Mouse (Mus musculus) midbrain, embryonic 11.5 days (tissue): ENCODE measurements around the gene Gm29609. TPM values are rescaled to one million over a fixed set of nuclear protein-coding genes. Genes with fewer than 3 reads are reported as not detected.
A peak's percentile ranks its signal among the peaks of the same experiment; 100 is the strongest.

Source experiments
- ATAC-seq: fragments of 200-750 bp; cut with Nextera tagmentation; 2 replicates; pipeline ENCODE4 v1.8.0; 2017; ENCODE audit warnings: moderate TSS enrichment, moderate library complexity; ENCODE audit not compliant: low FRiP score
- DNase-seq: peaks from one replicate; pipeline ENCODE4 v3.0.0; 2015; ENCODE audit warnings: low spot score; ENCODE audit errors: missing footprints
- H3K27ac ChIP-seq: fragments of 300-500 bp; sonication (generic); 2 replicates; pipeline ENCODE4 v1.5.1; 2014; ENCODE audit warnings: low read depth, low read length
- H3K27me3 ChIP-seq: fragments of 300-500 bp; sonication (generic); 2 replicates; pipeline ENCODE4 v1.6.1; 2014; ENCODE audit warnings: mild to moderate bottlenecking, low read length, moderate library complexity, mixed read lengths; ENCODE audit not compliant: control insufficient read depth, insufficient read depth
- H3K36me3 ChIP-seq: fragments of 300-500 bp; sonication (generic); 2 replicates; pipeline ENCODE4 v1.6.1; 2014; ENCODE audit warnings: mild to moderate bottlenecking, low read length, moderate library complexity, mixed read lengths; ENCODE audit not compliant: control insufficient read depth, insufficient read depth
- H3K4me1 ChIP-seq: fragments of 300-500 bp; sonication (generic); 2 replicates; pipeline ENCODE4 v1.6.1; 2014; ENCODE audit warnings: low read length; ENCODE audit not compliant: control insufficient read depth, insufficient read depth
- H3K4me2 ChIP-seq: fragments of 300-500 bp; sonication (generic); 2 replicates; pipeline ENCODE4 v1.6.1; 2014; ENCODE audit warnings: mild to moderate bottlenecking, moderate library complexity
- H3K4me3 ChIP-seq: fragments of 300-500 bp; sonication (generic); 2 replicates; pipeline ENCODE4 v1.5.1; 2014; ENCODE audit warnings: low read depth, low read length
- H3K9ac ChIP-seq: fragments of 300-500 bp; sonication (generic); 2 replicates; pipeline ENCODE4 v1.6.1; 2014; ENCODE audit warnings: low read length
- H3K9me3 ChIP-seq: fragments of 300-500 bp; sonication (generic); 2 replicates; pipeline ENCODE4 v1.6.1; 2016; ENCODE audit warnings: low read length; ENCODE audit not compliant: control insufficient read depth
- WGBS: fragments of 180-500 bp; shearing (Covaris S2); extraction: QIAGEN DNeasy Blood & Tissue Kit; methylation state at CpG from one replicate; pipeline ENCODE4 v1.1.7; 2014; 5-methylcytosine and 5-hydroxymethylcytosine counted together
- polyA plus RNA-seq: library from polyadenylated mRNA; unstranded; fragments of >200 nt; fragmentation: Nextera tagmentation; extraction: Ambion mirVana; gene quantifications from 2 replicates; pipeline ENCODE4 v1.2.1, GENCODE M21; 2014

Gene Gm29609
- polyA plus RNA-seq, 1 experiment from 2014 or later = 0.78 TPM

DNA sequence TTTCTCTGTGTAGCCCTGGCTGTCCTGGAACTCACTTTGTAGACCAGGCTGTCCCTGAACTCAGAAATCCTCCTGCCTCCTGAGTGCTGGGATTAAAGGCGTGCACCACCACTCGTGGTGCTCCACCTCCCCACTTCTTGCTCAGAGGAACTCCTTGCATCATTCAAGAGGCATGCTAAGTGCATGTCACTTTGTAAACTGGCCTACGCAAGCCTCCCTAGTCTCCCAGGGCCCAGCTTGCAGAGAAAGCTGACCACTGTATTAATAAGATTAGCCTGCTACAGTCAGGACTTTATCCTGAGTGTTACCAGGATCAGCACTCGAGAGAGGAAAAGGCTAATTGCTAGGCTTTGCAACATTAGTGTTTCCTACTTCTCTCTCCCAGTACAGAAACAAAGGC lies 11.1 kb downstream of the Gm29609 start:
- Histone ChIP-seq H3K9me3 (no peaks in the 10 kb centered on the region), H3K4me2 (no peak overlapping the region), H3K4me3 (no peak overlapping the region), H3K27ac (no peak overlapping the region), H3K36me3 (peaks cover 57% of the 10 kb centered on the region), H3K27me3 (no peaks in the 10 kb centered on the region), H3K9ac (no peak overlapping the region), H3K4me1 (no peaks in the 10 kb centered on the region)
- DNase-seq (no peak), ATAC-seq (no peak)
- 95% methylated on average over 4 of the region's 4 CpGs for WGBS

GRCm38 (mm10) chr5:31164878-31165277 lies 14.8 kb downstream of the Gm29609 start:
- Histone ChIP-seq H3K4me1 (no peaks in the 10 kb centered on the region), H3K27me3 (no peaks in the 10 kb centered on the region), H3K27ac (no peak overlapping the region), H3K9me3 (no peaks in the 10 kb centered on the region), H3K4me2 (no peak overlapping the region), H3K4me3 (no peak overlapping the region), H3K36me3 (peaks cover 43% of the 10 kb centered on the region), H3K9ac (no peak overlapping the region)
- ATAC-seq = no peak
- WGBS = 92% methylated on average over 1 of the region's 1 CpGs
- no peak for DNase-seq

DNA sequence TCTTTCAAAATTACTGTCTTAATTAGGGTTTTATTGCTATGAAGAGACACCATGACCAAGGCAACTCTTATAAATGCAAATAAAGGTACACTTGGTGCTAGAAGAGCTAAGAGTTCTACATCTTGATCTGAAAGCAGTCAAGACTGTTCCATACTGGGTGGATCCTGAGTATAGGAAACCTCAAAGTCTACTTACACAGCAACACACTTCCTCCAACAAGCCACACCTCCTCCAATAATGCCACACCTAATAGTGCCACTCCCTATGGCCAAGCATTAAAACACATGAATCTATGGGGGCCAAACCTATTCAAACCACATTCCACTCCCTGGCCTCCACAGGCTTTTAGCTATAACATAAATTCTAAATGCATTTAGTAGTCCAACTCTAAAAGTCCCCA lies 17.2 kb downstream of the Gm29609 start:
- Histone ChIP-seq H3K9me3 (no peaks in the 10 kb centered on the region), H3K4me3 (no peak overlapping the region), H3K27ac (no peak overlapping the region), H3K4me1 (no peaks in the 10 kb centered on the region), H3K9ac (no peak overlapping the region), H3K27me3 (no peaks in the 10 kb centered on the region), H3K4me2 (no peak overlapping the region), H3K36me3 (peaks cover 36% of the 10 kb centered on the region)
- DNase-seq (no peak), ATAC-seq (no peak)

DNA sequence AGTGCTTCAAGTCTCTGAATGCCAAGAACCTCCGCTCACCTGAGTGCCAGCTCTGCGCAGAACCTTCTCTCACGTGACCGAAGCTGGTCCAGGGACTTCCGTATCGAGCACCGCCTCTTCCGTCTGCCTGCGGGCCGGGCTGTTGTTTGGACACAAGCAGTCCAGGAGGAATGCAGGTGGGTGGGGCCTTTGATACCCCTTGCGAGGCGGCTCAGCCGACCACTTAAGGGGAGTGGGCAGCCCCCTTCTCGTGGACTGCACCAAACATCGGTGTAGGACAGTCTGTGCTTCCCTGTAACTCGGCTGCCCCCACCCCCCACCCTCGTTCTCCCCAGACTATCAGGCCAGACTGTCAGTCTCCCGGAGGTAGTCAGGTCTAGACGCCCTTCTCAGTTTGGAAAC lies 25.6 kb downstream of the Gm29609 start, which contains the start of gene Mpv17:
Mpv17 (minus strand) TSS at position 100 of the 402 bp plus-strand sequence.
- Histone ChIP-seq H3K27ac (no peak within 1 kb of the TSS), H3K36me3 (peaks cover 19% of the 10 kb centered on the region)

GRCm38 (mm10) chr5:31153516-31154151 lies 26.1 kb downstream of the Gm29609 start:
- no peak overlapping the region for H3K27ac ChIP-seq
- DNase-seq (peak; percentile 95), ATAC-seq (0 out of 2 replicates have a peak, but pooled peaks have one; percentile 1)
- H3K27me3 ChIP-seq = no peaks in the 10 kb centered on the region
- peak overlapping the region; percentile 69 for H3K9ac ChIP-seq
- H3K9me3 ChIP-seq = no peaks in the 10 kb centered on the region
- peak overlapping the region; percentile 86 for H3K4me2 ChIP-seq
- peak overlapping the region; percentile 58 for H3K4me3 ChIP-seq
- peaks cover 16% of the 10 kb centered on the region for H3K36me3 ChIP-seq
- WGBS = 43% methylated on average over 6 of the region's 6 CpGs
- H3K4me1 ChIP-seq = peaks cover 4% of the 10 kb centered on the region

More for the DNA sequence above, 25.6 kb downstream of the Gm29609 start, which contains the start of gene Mpv17:
- H3K27me3 ChIP-seq = no peaks in the 10 kb centered on the region
- under 1% methylated on average over 19 of the region's 19 CpGs for WGBS
- H3K4me2 ChIP-seq = peak within 1 kb of the TSS; percentile 86
- peak; percentile 95 for DNase-seq
- H3K9me3 ChIP-seq = no peaks in the 10 kb centered on the region
- peaks cover 4% of the 10 kb centered on the region for H3K4me1 ChIP-seq
- peak within 1 kb of the TSS; percentile 69 for H3K9ac ChIP-seq
- H3K4me3 ChIP-seq = peak within 1 kb of the TSS; percentile 58
- ATAC-seq = peak; percentile 95

GRCm38 (mm10) chr5:31151746-31152145 lies 28.0 kb downstream of the Gm29609 start:
- 92% methylated on average over 3 of the region's 3 CpGs for WGBS
- no peak overlapping the region for H3K4me3 ChIP-seq
- H3K4me1 ChIP-seq = peaks cover 4% of the 10 kb centered on the region
- no peak overlapping the region for H3K27ac ChIP-seq
- H3K9ac ChIP-seq = no peak overlapping the region
- no peaks in the 10 kb centered on the region for H3K9me3 ChIP-seq
- no peaks in the 10 kb centered on the region for H3K27me3 ChIP-seq
- DNase-seq = no peak
- no peak overlapping the region for H3K4me2 ChIP-seq
- H3K36me3 ChIP-seq = no peaks in the 10 kb centered on the region
- no peak for ATAC-seq

- DNase-seq (no peak), ATAC-seq (no peak)
- no peak overlapping the region for H3K27ac ChIP-seq
- H3K36me3 ChIP-seq = no peaks in the 10 kb centered on the region
- no peak overlapping the region for H3K4me2 ChIP-seq
- H3K27me3 ChIP-seq = no peaks in the 10 kb centered on the region
- H3K4me1 ChIP-seq = peaks cover 4% of the 10 kb centered on the region
- no peak overlapping the region for H3K9ac ChIP-seq
- H3K4me3 ChIP-seq = no peak overlapping the region
- WGBS = 90% methylated on average over 4 of the region's 4 CpGs
- H3K9me3 ChIP-seq = no peaks in the 10 kb centered on the region
Observed at GRCm38 (mm10) chr5:31149781-31150180, 29.9 kb downstream of the Gm29609 start.

GRCm38 (mm10) chr5:31138968-31139425 lies 40.7 kb downstream of the Gm29609 start:
- no peaks in the 10 kb centered on the region for H3K9me3 ChIP-seq
- no peak overlapping the region for H3K9ac ChIP-seq
- H3K4me3 ChIP-seq = no peak overlapping the region
- no peaks in the 10 kb centered on the region for H3K36me3 ChIP-seq
- H3K27ac ChIP-seq = no peak overlapping the region
- H3K27me3 ChIP-seq = peaks cover 51% of the 10 kb centered on the region
- peaks cover 10% of the 10 kb centered on the region for H3K4me1 ChIP-seq
- 16% methylated on average over 9 of the region's 9 CpGs for WGBS
- no peak overlapping the region for H3K4me2 ChIP-seq
- ATAC-seq (no peak), DNase-seq (no peak)

- H3K9me3 ChIP-seq = no peaks in the 10 kb centered on the region
- WGBS = 2% methylated on average over 52 of the region's 52 CpGs
- peaks cover 51% of the 10 kb centered on the region for H3K27me3 ChIP-seq
- no peak within 1 kb of the TSS for H3K9ac ChIP-seq
- no peak within 1 kb of the TSS for H3K27ac ChIP-seq
- peak within 1 kb of the TSS; percentile 20 for H3K4me3 ChIP-seq
- peaks cover 10% of the 10 kb centered on the region for H3K4me1 ChIP-seq
- DNase-seq (peak; percentile 88), ATAC-seq (no peak)
- H3K36me3 ChIP-seq = no peaks in the 10 kb centered on the region
- H3K4me2 ChIP-seq = peak within 1 kb of the TSS; percentile 38
Observed at GRCm38 (mm10) chr5:31138241-31138967, 41.3 kb downstream of the Gm29609 start, which contains the start of gene Ucn. TSS of gene Ucn (minus strand) at chr5:31138829.
